Mouse (Mus musculus) bone marrow, adult 2 months (tissue): ENCODE data around the gene Olfr1474.
"Not testable (repeated sequence)": the region's sequence is repeated elsewhere in the genome, so short reads cannot be mapped to it uniquely, and the experiment has no call there.

ENCODE experiments used
- CTCF ChIP-seq: fragments of 200-500 bp; IDR thresholded peaks from 2 replicates; pipeline ENCODE4 v1.5.1; 2011; ENCODE audit warnings: low read length, control low read depth; ENCODE audit not compliant: control insufficient read depth, insufficient read depth
- POLR2A ChIP-seq: fragments of 200-500 bp; IDR thresholded peaks from 2 replicates; pipeline ENCODE4 v1.6.1; 2011; ENCODE audit warnings: low read depth, mild to moderate bottlenecking, control low read depth, low read length, borderline replicate concordance; ENCODE audit not compliant: control insufficient read depth

DNA sequence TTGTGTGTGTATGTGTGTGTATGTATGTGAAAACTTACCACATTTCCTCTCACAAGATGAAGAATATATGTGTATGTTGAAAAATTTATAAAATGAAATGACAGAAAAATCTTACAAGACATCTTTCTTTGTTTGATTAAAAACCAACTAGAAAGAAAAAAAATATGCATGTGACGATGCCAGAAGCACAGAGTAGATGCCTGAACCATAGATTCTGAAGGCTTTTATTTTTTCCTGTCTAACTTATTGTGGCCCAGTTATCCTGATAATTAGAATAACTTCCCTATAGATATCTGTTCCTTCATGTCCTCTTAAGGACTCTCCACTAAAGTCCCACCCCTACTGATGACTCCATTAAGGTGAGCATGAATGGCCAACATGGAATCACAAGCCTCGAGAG lies 26.3 kb upstream of the Olfr1474 start, which contains the start of gene Olfr1471:
- not testable (repeated sequence) for TF ChIP-seq CTCF, POLR2A
